Mouse (Mus musculus) spleen, adult 2 months (tissue): ENCODE measurements around the gene Cadps2. TPM values are rescaled to one million over a fixed set of nuclear protein-coding genes. Genes with fewer than 3 reads are reported as not detected.

ENCODE experiments used
- DNase-seq, 2 experiments: peaks; one replicate each; pipeline versions ENCODE4 v3.0.0 to v3.0.0-alpha.2; 2012 to 2021; ENCODE audit warnings: low spot score in 2 of 2, low read depth in 1 of 2
- H3K27ac ChIP-seq: fragments of 200-500 bp; 2 replicates; pipeline ENCODE4 v1.5.1; 2012; ENCODE audit warnings: low read length, inconsistent platforms; ENCODE audit not compliant: insufficient read depth
- H3K27me3 ChIP-seq: fragments of 200-500 bp; 2 replicates; pipeline ENCODE4 v1.6.1; 2012; ENCODE audit warnings: mild to moderate bottlenecking, moderate library complexity, low read length, inconsistent platforms; ENCODE audit not compliant: control insufficient read depth, insufficient read depth
- H3K36me3 ChIP-seq: fragments of 200-500 bp; 2 replicates; pipeline ENCODE4 v1.6.1; 2012; ENCODE audit warnings: mild to moderate bottlenecking, low read length, inconsistent platforms; ENCODE audit not compliant: control insufficient read depth, insufficient read depth
- H3K4me1 ChIP-seq: fragments of 200-500 bp; 2 replicates; pipeline ENCODE4 v1.6.1; 2011; ENCODE audit warnings: inconsistent platforms; ENCODE audit not compliant: control insufficient read depth, insufficient read depth, insufficient read length
- H3K4me3 ChIP-seq: fragments of 200-500 bp; 2 replicates; pipeline ENCODE4 v1.5.1; 2011; ENCODE audit warnings: mild to moderate bottlenecking, inconsistent platforms; ENCODE audit not compliant: insufficient read depth, insufficient read length; ENCODE audit errors: extremely low read depth
- CTCF ChIP-seq: fragments of 200-500 bp; IDR thresholded peaks from 2 replicates; pipeline ENCODE4 v1.5.1; 2011; ENCODE audit warnings: mild to moderate bottlenecking, inconsistent platforms; ENCODE audit not compliant: insufficient read depth, insufficient read length, insufficient replicate concordance; ENCODE audit errors: extremely low read depth
- POLR2A ChIP-seq: fragments of 200-500 bp; IDR thresholded peaks from 2 replicates; pipeline ENCODE4 v1.6.1; 2011; ENCODE audit warnings: low read depth, low read length, inconsistent platforms
- WGBS: fragments of 180-500 bp; shearing (Covaris S2); methylation state at CpG from one replicate; pipeline ENCODE4 v1.1.7; 2018; 5-methylcytosine and 5-hydroxymethylcytosine counted together
- polyA plus RNA-seq: library from polyadenylated mRNA; depleted of rRNA; stranded (reverse); fragments of >200 nt; gene quantifications from 2 replicates; pipeline ENCODE4 v1.2.3, GENCODE M21; 2012

The Cadps2 gene
- polyA plus RNA-seq, 1 experiment = 0.60 TPM

- Histone ChIP-seq H3K27me3 (no peaks in the 10 kb centered on the region), H3K27ac (no peak overlapping the region), H3K36me3 (no peaks in the 10 kb centered on the region), H3K4me3 (no peak overlapping the region), H3K4me1 (no peaks in the 10 kb centered on the region)
- WGBS = 79% methylated on average over 7 of the region's 7 CpGs
- no peak for TF ChIP-seq CTCF
- TF ChIP-seq POLR2A = no peak
- DNase-seq = no peak
Observed at GRCm38 (mm10) chr6:23647627-23648247, 191.5 kb downstream of the Cadps2 start.

- H3K36me3 ChIP-seq = no peaks in the 10 kb centered on the region
- TF ChIP-seq CTCF (no peak), POLR2A (no peak)
- no peak for DNase-seq
- no peak overlapping the region for H3K27ac ChIP-seq
- H3K4me1 ChIP-seq = no peaks in the 10 kb centered on the region
- H3K27me3 ChIP-seq = no peaks in the 10 kb centered on the region
- no peak overlapping the region for H3K4me3 ChIP-seq
- 52% methylated on average over 3 of the region's 3 CpGs for WGBS
Observed at GRCm38 (mm10) chr6:23637081-23637480, 202.1 kb downstream of the Cadps2 start.

DNA sequence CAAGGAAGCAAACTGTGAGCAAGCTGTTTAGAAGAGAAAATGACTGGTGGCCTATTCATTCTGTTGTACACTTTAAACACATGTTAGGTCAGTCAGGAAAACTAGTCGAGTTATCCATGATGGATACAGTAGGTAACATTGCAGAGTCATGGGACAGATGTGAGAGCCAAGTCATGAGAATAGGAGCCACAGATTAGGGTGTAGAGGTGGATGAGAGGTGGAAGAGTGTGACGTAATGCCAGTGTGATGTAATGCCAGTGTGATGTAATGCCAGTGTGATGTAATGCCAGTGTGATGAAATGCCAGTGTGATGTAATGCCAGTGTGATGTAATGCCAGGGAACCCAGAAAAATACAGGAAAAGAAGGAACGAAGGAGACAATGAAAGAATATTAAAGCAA is 204.0 kb downstream of the Cadps2 start:
- H3K27ac ChIP-seq = no peak overlapping the region
- no peaks in the 10 kb centered on the region for H3K4me1 ChIP-seq
- no peak for DNase-seq
- H3K27me3 ChIP-seq = no peaks in the 10 kb centered on the region
- no peaks in the 10 kb centered on the region for H3K36me3 ChIP-seq
- no peak overlapping the region for H3K4me3 ChIP-seq
- 83% methylated on average over 3 of the region's 3 CpGs for WGBS
- no peak for TF ChIP-seq POLR2A
- TF ChIP-seq CTCF = no peak

DNA sequence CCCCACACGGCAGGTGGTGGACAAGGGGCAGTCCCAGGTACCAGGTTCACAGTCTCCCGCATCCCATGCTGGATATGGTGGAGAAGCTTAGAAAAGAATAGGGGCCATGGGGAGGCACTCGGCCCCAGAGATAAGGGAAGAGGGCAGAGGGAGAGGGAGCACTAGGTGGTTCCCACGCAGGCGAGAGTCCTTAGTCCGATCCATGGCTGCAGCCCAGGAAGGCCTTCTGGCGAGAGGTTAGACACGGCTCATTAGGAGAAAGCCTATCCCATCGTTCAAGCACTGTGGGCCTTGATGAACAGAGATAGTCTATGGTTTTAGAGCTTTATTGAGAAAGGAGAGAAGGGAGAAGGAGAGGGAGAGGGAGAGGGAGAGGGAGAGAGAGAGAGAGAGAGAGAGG is 205.2 kb downstream of the Cadps2 start:
- no peak for DNase-seq

GRCm38 (mm10) chr6:23630465-23630864 is 208.8 kb downstream of the Cadps2 start:
- no peak for DNase-seq
- no peaks in the 10 kb centered on the region for H3K4me1 ChIP-seq
- H3K36me3 ChIP-seq = no peaks in the 10 kb centered on the region
- TF ChIP-seq CTCF = no peak
- no peak for TF ChIP-seq POLR2A
- WGBS = 74% methylated on average over 4 of the region's 4 CpGs
- no peak overlapping the region for H3K27ac ChIP-seq
- H3K27me3 ChIP-seq = no peaks in the 10 kb centered on the region
- no peak overlapping the region for H3K4me3 ChIP-seq

More for the DNA sequence above, 205.2 kb downstream of the Cadps2 start:
- H3K36me3 ChIP-seq = no peaks in the 10 kb centered on the region
- H3K4me3 ChIP-seq = no peak overlapping the region
- H3K4me1 ChIP-seq = no peaks in the 10 kb centered on the region
- H3K27me3 ChIP-seq = no peaks in the 10 kb centered on the region
- WGBS = 93% methylated on average over 9 of the region's 9 CpGs
- H3K27ac ChIP-seq = no peak overlapping the region
- no peak for TF ChIP-seq POLR2A
- TF ChIP-seq CTCF = no peak

GRCm38 (mm10) chr6:23575102-23575501 is 264.1 kb downstream of the Cadps2 start:
- H3K27ac ChIP-seq = no peak overlapping the region
- no peaks in the 10 kb centered on the region for H3K27me3 ChIP-seq
- no peaks in the 10 kb centered on the region for H3K4me1 ChIP-seq
- DNase-seq = no peak
- 93% methylated on average over 2 of the region's 2 CpGs for WGBS
- H3K4me3 ChIP-seq = no peak overlapping the region
- no peaks in the 10 kb centered on the region for H3K36me3 ChIP-seq
- TF ChIP-seq CTCF (no peak), POLR2A (no peak)

GRCm38 (mm10) chr6:23573750-23574149 is 265.5 kb downstream of the Cadps2 start:
- no peak overlapping the region for H3K4me3 ChIP-seq
- no peak overlapping the region for H3K27ac ChIP-seq
- H3K27me3 ChIP-seq = no peaks in the 10 kb centered on the region
- no peaks in the 10 kb centered on the region for H3K36me3 ChIP-seq
- no peak for DNase-seq
- H3K4me1 ChIP-seq = no peaks in the 10 kb centered on the region
- WGBS = 86% methylated on average over 4 of the region's 4 CpGs
- TF ChIP-seq POLR2A (no peak), CTCF (no peak)
